ENCODE assay signal across 16 mouse cellular contexts in genomic region chr17:88072047-88072446, GRCm38 (mm10).
"Had no signal": no experiment of that assay in that cellular context is flagged by ENCODE, and none has a peak within 500 bp of the region (broad histone marks: within the 10 kb centered on the region; RNA-seq: fewer than 3 reads in every experiment).

No protein-coding gene starts in this region.

- H3K27me3 ChIP-seq: kidney, embryonic 15.5 days; limb, embryonic 13.5 days; liver, embryonic 15.5 days; megakaryocyte, embryonic 14.5 days; midbrain, embryonic 12.5 days; neural tube, embryonic 15.5 days had no signal

- H3K36me3 ChIP-seq: kidney, embryonic 15.5 days; limb, embryonic 13.5 days; liver, embryonic 15.5 days; midbrain, embryonic 12.5 days; neural tube, embryonic 15.5 days had no signal

- H3K9me3 ChIP-seq: limb, embryonic 13.5 days; liver, embryonic 15.5 days; midbrain, embryonic 12.5 days; neural tube, embryonic 15.5 days had no signal

- H3K4me1 ChIP-seq: kidney, embryonic 15.5 days; midbrain, embryonic 12.5 days had no signal

- H3K27ac ChIP-seq: kidney, embryonic 15.5 days; limb, embryonic 13.5 days; liver, embryonic 15.5 days; midbrain, embryonic 12.5 days; neural tube, embryonic 15.5 days had no signal

- H3K9ac ChIP-seq: kidney, embryonic 15.5 days; limb, embryonic 13.5 days; liver, embryonic 15.5 days; lung, embryonic 14.5 days; midbrain, embryonic 12.5 days; neural tube, embryonic 15.5 days had no signal

- H3K4me2 ChIP-seq: kidney, embryonic 15.5 days; limb, embryonic 13.5 days; liver, embryonic 15.5 days; lung, embryonic 14.5 days; midbrain, embryonic 12.5 days; neural tube, embryonic 15.5 days had no signal

- H3K4me3 ChIP-seq: kidney, embryonic 15.5 days; limb, embryonic 13.5 days; liver, embryonic 15.5 days; megakaryocyte, embryonic 14.5 days; midbrain, embryonic 12.5 days; myocyte; neural tube, embryonic 15.5 days had no signal

- DNase-seq: kidney, adult 2 months; kidney, postnatal 14 days; left cerebral cortex, postnatal 4 days; lung, embryonic 14.5 days; lung, postnatal 4 days; right cerebral cortex, adult 18-20 months; right cerebral cortex, postnatal 25 days; thymus, postnatal 4 days had no signal

- ATAC-seq: intestine, embryonic 16.5 days had no signal
